Mouse (Mus musculus) retina, embryonic 14.5 days (tissue): ENCODE data around the gene Gripap1.
"Not testable (repeated sequence)": the region's sequence is repeated elsewhere in the genome, so short reads cannot be mapped to it uniquely, and the experiment has no call there.

ENCODE experiments used
- DNase-seq: peaks from one replicate; pipeline ENCODE4 v3.0.0-alpha.2; 2015; ENCODE audit warnings: low spot score

Gripap1 gene

GRCm38 (mm10) chrX:7789542-7790136 is at the start of gene Gripap1:
TSS of gene Gripap1 (plus strand) at chrX:7789765.
- DNase-seq, result peak; percentile 84

GRCm38 (mm10) chrX:7740082-7740819 is 49.3 kb upstream of the Gripap1 start:
- DNase-seq, result no peak

GRCm38 (mm10) chrX:7741103-7741502 is 48.5 kb upstream of the Gripap1 start:
- no peak for DNase-seq

DNA sequence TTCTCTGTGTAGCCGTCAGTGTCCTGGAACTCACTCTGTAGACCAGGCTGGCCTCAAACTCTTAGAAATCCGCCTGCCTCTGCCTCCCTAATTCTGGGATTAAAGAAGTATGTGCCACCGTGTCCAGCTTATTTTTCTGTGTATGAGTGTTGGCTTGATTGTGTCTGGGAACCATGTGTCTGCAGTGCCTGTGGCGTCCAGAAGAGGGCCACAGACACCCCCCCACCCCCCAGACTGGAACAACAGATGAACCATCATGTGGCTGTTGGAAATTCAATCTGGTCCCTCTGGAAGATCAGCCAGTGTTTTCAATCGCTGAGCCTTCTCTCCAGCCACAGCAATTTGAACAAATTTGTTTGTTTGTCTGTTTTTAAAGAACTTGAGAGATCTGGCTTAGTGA is 46.1 kb upstream of the Gripap1 start:
- no peak for DNase-seq

DNA sequence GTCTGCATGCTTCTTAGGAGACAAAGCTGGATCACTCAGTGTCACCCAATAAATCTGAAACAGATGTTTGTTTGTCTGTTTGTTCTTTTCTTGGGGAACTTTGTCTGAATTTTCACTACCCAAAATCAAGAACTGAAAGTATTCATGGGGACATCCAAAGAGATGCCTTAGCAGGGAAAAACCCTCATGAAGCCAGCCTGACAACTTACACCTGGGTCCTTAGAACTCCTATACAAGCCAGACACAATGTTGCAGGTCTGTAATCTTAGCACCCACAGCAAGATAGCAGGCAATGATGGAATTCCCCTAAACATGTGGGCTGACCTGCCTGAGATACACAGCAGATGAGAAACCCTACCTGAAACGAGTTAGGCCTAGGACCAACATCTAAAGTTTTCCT is 44.6 kb upstream of the Gripap1 start:
- DNase-seq, result no peak

DNA sequence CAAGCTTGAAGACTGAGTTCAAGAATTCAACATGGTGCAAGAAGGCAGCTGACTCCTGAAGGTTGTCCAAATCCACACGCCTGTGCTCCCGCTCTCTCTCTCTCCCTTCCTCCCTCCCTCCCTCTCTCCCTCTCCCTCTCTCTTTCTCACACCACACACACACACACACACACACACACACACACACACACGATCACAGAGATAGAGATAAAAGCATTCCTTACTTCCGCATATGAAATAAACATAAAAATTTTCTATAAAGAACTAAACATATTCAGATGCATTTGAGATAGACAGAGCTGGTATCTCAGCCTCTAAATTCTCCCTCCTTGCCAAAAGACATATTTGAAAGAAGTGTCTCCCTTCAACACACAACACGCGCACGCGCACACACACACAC is 44.1 kb upstream of the Gripap1 start:
- DNase-seq, result no peak

DNA sequence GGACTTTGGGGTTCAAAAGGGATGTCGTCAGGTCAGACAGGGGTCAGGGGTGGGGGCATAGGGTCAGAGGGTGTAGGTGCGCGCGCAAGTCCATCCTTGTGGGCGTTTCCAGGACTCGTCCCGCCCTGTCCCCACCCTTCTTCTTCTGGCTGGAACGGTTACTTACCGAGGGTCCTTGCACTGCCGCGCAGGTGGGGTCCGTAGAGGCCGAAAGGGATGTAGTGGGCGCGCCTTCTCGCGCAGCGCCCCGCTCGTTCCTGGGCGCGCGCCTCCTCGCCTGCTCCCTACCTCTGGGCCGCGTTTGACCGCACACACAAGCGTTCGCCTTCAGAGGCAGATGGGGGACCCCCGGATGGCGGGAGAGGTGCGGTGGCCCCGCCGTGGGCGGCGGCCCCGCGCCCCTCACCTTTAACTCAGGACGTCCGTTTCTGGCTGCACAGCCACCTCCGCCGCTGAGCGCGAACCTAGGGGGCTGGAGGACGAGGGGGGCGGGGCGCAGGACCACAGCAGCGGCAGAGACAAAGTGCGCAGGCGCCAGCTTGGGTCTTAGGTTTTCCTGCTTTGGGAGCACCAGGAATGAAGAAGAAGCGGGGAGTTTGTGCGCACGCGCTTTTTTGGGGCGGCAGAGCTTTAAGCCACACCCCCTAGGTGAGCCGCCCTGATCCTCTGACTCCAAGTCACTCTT is 39.0 kb upstream of the Gripap1 start, which contains the start of gene Ccdc120:
Gene Ccdc120, minus strand, starts transcription at position 474 of the 685 bp plus-strand sequence.
- DNase-seq, result peak; percentile 84

GRCm38 (mm10) chrX:7753627-7754026 is 35.9 kb upstream of the Gripap1 start:
- not testable (repeated sequence) for DNase-seq

GRCm38 (mm10) chrX:7762137-7762920 is 27.2 kb upstream of the Gripap1 start, which contains the start of gene Tfe3:
TSS of gene Tfe3 (plus strand) at chrX:7762560.
- peak; percentile 89 for DNase-seq

GRCm38 (mm10) chrX:7762921-7763197 is 26.7 kb upstream of the Gripap1 start:
- DNase-seq, result no peak

DNA sequence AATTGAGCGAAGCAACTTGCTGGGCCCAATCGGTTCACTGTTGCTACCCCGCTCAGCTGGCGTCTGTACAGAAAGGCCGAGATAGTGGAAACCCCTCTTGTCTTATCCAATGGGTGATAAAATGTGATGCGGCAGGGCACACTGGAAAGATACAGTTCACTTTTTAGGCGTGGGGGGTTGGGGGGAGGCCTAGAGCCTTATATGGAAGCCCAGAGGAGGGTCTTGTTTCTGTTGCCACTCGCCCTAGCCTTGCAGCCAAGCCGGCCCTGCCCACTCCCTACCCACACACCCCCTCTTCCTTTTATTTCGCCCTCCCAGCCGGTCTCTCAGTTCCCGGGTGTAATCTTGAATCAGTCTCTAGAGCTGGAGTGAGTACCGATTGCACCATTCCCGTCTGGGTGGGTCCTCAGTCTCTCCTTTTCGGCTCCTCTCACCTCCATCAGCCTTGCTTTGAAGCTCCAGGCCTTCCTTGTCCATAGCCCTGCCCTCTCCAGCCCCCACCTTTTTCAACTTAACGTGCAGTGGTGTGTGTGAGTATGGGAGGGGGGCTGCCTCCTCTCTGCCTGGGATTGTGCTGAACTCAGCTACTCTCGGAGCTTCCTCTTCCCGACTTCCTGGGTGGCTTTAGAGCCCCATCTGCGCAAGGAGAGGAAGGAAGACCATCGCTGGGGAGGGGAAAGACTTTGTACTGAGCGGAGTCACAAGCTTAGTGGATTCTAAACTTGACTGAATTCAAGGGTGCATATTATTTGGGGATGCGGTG is 25.8 kb upstream of the Gripap1 start:
- DNase-seq, result no peak

GRCm38 (mm10) chrX:7764657-7765280 is 24.8 kb upstream of the Gripap1 start:
- no peak for DNase-seq

DNA sequence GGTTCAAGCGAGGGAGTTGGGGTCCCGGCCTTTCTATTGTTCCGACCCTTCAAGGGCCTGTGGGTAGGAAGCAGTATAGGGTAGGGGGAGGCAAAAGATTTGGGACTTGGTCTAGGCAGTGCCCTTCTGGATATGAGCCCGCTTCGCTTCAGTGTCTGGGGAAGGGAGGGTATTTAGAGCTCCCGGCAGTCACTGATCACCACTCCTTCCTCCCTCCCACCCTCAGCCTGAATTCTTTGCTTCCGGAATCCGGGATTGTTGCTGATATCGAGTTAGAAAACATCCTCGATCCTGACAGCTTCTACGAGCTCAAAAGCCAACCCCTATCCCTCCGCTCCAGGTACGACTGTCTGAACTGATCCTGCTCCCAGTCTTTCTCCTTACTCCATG is 24.3 kb upstream of the Gripap1 start:
- no peak for DNase-seq

DNA sequence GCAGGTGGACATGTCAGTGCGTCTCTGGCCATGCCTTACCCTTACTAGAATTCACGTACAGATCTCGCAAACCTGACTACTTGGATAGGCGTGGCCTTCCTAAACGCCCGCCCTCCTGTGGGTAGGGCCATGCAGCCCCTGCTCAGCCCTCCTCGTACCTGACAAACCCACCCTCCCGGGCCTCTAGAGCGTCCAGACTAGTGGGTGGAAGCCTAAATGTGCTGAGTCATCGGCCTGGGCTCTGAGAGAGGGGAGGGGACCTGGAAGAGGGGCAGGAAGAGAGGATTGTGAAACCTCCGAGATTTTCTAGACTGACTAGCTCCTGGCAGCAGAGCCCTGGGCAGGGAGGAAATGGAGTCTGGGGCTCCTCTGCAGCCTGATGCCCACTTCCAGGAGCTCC is 23.8 kb upstream of the Gripap1 start:
- peak; percentile 24 for DNase-seq

DNA sequence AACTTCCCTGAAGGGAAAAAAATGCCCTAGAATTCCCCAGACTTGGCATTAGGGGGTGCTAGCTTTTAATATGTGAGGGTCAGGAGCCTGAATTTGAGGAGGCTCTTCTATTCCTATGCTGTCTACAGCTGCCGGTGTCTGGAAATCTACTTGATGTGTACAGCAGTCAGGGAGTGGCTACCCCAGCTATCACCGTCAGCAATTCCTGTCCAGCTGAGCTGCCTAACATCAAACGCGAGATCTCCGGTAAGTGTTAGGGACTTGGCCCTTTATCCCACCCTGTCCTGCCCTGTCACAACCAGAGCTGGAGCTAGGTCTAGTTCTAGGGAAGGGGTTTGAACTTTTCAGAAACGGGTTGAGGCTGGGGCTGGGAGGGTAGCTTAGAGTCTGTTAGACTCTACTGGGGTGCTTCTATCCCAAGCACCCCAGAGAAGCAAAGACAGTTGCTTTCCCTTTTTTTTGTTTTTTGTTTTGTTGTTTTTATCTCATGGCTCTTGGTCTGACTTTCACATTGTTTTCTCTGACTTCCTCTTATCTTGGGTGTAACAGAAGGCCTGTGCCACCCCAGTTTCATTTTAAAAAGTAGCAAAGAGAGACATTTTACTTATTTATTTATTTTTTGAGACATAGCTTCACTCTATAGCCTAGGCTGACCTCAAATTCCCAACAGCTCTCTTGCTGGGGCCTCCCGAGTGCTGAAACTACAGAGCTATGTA is 20.1 kb upstream of the Gripap1 start:
- no peak for DNase-seq

- DNase-seq, result no peak
These were observed 16.8 kb upstream of the Gripap1 start for GRCm38 (mm10) chrX:7772766-7773165.

- DNase-seq, result no peak
These were observed 13.9 kb upstream of the Gripap1 start for GRCm38 (mm10) chrX:7775501-7776205.

DNA sequence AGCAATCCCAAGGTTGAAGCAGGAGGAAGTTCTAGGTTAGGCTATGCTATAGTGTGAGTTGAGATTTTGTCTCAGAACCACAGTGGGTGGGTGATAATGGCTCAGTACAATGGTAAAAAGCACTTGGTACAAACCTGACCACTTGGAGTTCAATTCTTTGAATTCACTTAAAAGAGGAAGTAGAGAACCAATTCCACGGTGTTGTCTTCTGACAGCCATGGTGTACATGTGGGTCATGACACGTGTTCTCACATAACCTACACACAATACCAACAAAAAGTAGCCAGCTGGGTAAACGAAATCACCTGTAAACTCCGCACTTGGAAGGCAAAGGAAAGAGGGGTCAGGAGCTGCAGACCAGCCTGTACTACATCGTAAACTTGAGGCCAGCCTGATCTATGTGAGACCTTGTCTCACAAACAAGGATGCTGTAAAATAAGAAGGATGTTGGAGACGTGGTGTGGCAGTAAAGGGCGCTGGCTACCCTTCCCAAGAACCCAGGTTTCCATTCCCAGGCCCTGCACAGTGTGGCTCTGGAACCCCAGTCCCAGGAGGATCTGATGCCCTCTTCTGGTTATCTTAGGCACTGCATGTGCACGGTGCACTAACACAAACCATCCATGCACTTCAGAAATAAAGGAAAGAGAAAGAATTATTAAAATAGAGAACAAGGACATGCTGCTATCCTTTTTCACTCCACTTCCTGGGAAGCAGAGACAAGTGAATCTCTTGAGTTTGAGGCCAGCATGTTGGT is 13.1 kb upstream of the Gripap1 start:
- peak; percentile 71 for DNase-seq
